Mouse (Mus musculus): ENCODE results near the gene Isl1. TPM values are rescaled to one million over a fixed set of nuclear protein-coding genes. Genes with fewer than 3 reads are reported as not detected.

The Isl1 gene
- polyA plus RNA-seq, 1 experiment from 2014 or later, result 6.9 TPM

DNA sequence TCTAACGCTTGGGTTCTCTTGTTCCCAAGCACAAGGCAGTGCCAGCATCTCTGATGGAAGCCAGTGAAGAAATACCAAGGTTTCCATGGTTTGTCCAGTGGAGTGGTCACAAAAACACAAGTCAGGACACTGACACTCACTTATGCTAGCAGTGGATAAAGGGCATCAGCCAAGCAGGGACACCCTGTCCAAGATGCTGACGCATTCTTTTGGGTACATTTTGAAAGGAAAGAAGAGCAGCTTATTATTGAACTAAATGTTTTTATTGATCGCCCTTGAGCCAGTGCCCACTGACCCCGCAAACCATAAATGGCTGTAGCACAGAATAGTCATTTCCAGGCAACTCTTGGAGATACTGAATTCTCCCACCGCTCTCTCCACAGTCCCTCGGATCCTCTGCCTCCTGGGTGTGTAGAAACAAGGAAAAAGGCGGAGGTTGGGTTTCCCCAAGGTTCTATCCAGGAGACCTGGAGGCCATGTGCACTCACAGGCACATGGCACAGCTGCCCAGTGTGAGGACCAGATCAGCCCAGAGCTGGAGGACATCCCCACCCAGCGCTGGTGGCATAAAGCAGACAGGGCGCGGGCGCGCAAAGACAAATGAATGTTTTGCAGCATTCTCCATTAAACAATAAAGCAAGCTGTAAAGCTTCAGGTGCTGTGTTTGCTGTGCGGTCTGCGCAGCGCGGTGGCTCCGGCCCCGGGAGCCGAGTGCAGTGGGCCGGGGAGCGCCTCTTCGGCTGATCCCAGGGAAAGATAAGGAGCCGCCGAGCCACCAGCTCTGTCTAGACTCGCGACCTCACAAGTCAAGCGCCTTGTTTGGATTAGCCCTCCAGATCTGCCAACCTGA is 16.0 kb downstream of the Isl1 start:
- Histone ChIP-seq H3K27ac (no peak overlapping the region), H3K4me3 (peak overlapping the region; percentile 32), H3K36me3 (no peaks in the 10 kb centered on the region), H3K4me2 (replicated peaks) (peak overlapping the region; percentile 58), H3K4me1 (peaks cover 13% of the 10 kb centered on the region), H3K9ac (no peak overlapping the region), H3K9me3 (no peaks in the 10 kb centered on the region), H3K27me3 (peaks cover 66% of the 10 kb centered on the region)
- ATAC-seq (ENCODE audit: low FRiP score, low read depth), result peak; percentile 64
- WGBS, result 6% methylated on average over 27 of the region's 27 CpGs

DNA sequence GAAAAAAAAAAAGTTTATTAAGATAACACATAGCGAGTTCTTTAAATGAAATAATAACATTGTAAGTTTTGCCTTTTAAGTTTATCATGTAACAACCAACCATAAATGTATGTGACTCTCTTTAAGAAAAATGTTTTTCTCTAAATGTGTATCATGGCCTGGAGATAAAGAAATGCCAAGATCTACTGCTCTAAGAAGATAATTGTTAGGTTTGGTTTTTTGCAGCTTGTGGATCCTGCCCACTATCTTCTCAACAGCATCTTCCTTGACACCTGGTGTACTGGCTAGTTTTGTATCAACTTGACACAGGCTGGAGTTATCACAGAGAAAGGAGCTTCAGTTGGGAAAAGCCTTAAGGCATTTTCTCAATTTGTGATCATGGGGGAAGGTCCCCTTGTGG is 19.8 kb downstream of the Isl1 start:
- H3K9ac ChIP-seq, result no peak overlapping the region
- H3K4me3 ChIP-seq, result no peak overlapping the region
- peaks cover 30% of the 10 kb centered on the region for H3K27me3 ChIP-seq
- no peaks in the 10 kb centered on the region for H3K9me3 ChIP-seq
- no peak overlapping the region for H3K4me2 ChIP-seq (replicated peaks)
- H3K27ac ChIP-seq, result no peak overlapping the region
- H3K36me3 ChIP-seq, result no peaks in the 10 kb centered on the region
- WGBS, result 94% methylated on average over 1 of the region's 1 CpGs
- no peak for ATAC-seq (ENCODE audit: low FRiP score, low read depth)
- peaks cover 7% of the 10 kb centered on the region for H3K4me1 ChIP-seq

DNA sequence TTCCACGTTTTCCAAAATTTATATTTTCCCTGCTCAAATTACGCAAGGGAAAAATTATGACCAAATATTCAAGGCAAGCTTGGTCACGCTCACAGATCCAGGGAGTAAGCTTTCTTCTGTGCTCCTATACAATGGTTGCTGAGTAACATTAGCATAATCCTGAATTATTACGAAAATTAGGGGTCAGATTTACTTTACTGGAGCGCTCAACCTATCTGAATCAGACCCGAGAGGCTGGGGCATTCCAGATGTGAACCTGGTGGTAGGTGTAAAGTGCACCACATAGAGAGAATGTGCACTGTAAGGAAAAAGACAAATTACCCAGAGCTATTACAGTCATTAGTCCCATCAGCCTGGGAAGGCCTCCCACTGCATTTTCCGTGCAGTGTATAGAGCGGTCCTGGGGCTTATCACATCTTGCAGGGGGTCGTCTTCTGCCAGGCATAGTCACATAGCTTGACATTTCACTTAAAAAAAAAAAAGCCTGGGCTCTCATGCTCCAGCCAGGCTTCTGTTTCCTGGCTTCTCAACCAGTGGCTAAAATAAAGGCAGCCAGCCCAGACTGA is 30.2 kb downstream of the Isl1 start:
- H3K4me3 ChIP-seq, result no peak overlapping the region
- ATAC-seq (ENCODE audit: low FRiP score, low read depth), result no peak
- H3K27ac ChIP-seq, result no peak overlapping the region
- no peaks in the 10 kb centered on the region for H3K27me3 ChIP-seq
- H3K9ac ChIP-seq, result no peak overlapping the region
- WGBS, result 46% methylated on average over 9 of the region's 9 CpGs
- no peaks in the 10 kb centered on the region for H3K9me3 ChIP-seq
- H3K36me3 ChIP-seq, result no peaks in the 10 kb centered on the region
- no peak overlapping the region for H3K4me2 ChIP-seq (replicated peaks)
- no peaks in the 10 kb centered on the region for H3K4me1 ChIP-seq

All from limb, embryonic 13.5 days (tissue).